Mouse (Mus musculus) kidney, adult 18-20 months (tissue): ENCODE measurements around the gene Olfr578.

Experiments used
- DNase-seq: peaks from one replicate; pipeline ENCODE4 v3.0.0; 2021

Gene Olfr578

DNA sequence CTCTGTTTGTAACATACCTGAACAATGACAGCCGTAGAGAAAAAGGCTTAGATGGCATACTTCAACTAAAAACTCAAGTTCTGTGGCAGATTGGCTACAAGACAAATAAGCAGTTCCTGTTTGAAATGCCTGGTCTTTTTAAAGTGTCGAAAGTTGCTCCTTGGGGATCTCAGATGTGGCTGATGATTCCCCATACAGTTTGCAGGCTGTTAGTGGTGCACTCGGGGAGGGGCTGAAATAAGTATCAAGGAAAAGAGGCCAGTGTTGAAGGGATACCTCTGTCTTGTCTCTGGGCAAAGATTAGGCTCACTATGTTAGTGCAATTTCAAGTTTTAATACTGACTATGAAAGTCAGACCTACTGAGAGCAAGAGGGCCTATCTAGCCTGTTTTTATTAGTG, at the start of gene Olfr578:
Olfr578 (minus strand) TSS at position 101 of the 400 bp plus-strand sequence.
- DNase-seq: no peak

DNA sequence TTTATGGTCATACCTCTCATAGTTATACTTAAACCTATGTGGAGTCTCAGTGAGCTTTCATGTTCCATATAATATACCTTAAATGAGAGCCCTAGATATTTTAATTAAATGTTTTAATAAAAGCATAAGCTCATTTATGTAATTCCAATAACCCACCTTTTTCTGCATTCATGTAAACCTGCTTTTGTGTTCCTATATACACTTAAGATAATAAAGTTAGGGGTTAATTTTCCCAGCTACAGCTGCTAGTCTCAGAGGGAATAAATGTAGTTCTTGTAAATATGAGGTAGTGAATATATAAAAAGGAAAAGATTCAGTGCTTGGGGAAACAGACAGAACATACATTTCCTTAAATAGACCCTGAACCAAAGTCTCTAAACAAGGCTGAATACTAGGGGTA, 48.6 kb upstream of the Olfr578 start, which contains the start of gene Olfr582:
Olfr582 (plus strand) TSS at position 301 of the 400 bp plus-strand sequence.
- no peak for DNase-seq

- no peak for DNase-seq
These were observed 13.3 kb downstream of the Olfr578 start, which contains the start of gene Olfr577 for GRCm38 (mm10) chr7:102975843-102976242. TSS of gene Olfr577 (minus strand) at chr7:102975943.

DNA sequence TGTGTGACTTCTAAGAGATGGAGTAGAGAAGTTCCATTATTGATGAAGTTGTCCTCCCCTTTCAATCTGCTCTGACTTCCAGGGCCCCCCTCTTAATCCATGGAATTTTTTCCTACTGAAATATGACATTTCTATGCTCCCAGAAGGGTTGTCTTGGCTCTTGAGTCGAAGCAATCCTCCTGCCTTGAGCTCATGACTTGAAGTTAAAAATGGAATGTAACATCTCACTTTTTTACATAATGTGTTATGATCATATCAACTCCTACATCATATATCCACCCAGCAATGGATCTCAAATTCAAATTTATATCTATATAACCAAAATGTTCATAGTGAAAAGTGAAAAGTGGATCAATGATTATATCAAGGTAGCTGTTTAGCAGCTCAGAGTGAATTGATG, 14.7 kb downstream of the Olfr578 start:
- DNase-seq: no peak

GRCm38 (mm10) chr7:102962360-102962759, 26.8 kb downstream of the Olfr578 start, which contains the start of gene Olfr576:
TSS of gene Olfr576 (plus strand) at chr7:102962660.
- DNase-seq: no peak

DNA sequence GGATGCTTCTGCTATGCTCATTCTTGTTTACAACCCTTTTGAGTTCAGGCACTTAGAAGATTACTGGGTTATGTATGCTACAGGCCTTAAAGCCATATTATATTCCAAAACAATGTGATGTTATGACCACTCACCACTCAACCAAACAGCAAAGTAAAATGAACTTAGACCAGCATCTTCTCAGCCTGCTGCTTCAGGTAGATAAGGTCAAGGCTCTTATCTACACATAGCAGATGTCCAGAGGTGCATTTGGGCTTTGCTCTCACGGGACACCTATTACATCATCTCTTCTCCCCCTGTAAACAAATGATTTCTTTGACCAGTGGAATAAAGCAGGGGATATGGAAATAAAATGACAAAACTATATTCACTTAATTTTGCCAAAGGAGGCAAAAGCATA, 30.5 kb downstream of the Olfr578 start, which contains the start of gene Olfr575:
Olfr575 (minus strand) TSS at position 183 of the 400 bp plus-strand sequence.
- no peak for DNase-seq

DNA sequence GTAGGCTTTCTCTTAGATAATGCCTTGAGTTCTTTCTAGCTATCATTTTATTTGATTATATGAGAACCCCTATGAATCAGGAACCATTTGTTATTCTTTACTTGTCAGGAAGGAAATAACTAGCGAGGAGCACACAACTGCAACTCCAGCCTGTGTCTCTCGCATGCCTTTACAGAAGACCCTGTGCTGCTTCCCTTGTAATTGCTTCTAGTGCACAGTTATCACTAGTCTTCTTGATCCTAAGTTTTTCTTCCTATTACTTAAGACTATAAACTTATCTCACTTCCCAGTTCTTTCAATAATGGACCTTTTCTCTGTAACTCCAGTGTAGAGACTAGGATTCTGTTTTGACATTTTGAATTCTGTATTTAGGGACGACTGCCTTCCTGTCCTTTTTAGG, 31.0 kb downstream of the Olfr578 start:
- DNase-seq: no peak

GRCm38 (mm10) chr7:102950732-102951131, 38.4 kb downstream of the Olfr578 start:
- DNase-seq: no peak

DNA sequence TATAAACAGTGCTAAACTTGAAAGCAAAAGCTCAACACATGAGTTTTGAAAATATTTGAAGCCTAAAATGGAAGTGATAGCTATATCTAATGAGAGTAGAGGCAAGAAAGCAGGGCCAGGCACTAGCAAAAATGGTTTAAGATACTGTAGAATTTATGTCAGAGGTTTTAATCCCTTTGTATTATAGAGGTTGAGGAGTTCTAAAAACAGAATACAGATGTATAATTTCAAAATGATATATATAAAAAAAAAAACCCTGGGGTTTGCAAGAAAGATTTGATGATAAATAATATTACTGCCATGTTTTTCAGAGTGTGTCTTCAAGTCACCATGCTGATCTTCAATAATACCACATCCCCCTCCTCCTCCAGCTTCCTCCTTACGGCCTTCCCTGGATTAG, 41.0 kb downstream of the Olfr578 start, which contains the start of gene Olfr574:
Olfr574 (plus strand) TSS at position 301 of the 400 bp plus-strand sequence.
- no peak for DNase-seq

DNA sequence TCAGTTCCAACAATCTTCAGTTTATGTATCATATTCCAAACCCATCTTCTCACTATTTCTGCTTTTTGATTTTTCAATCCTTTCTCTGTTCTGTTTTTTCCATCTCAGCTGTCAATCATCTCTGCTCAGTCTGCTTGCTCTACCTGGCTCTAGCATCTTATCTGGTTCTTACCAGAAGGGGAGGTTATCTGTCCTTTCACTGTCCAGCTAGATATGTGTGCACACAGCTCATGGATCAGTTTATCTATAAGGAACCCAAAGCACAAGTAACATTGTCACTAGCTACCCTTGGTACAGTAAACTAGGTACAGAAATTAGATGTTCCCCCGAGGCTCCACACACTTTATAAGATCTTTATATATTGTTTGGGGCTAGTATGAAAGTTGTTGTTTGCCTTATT, 45.7 kb downstream of the Olfr578 start:
- no peak for DNase-seq

GRCm38 (mm10) chr7:102942475-102942874, 46.6 kb downstream of the Olfr578 start, which contains the start of gene Olfr573-ps1:
TSS of gene Olfr573-ps1 (minus strand) at chr7:102942575.
- no peak for DNase-seq
